Mouse (Mus musculus): Measurements from ENCODE around the gene Zap70.

Zap70 gene

GRCm38 (mm10) chr1:36830913-36831866 lies 69.6 kb downstream of the Zap70 start:
- WGBS: 43% methylated on average over 14 of the region's 14 CpGs

Measured in cerebral cortex, adult 2 months (tissue).